Mouse (Mus musculus) liver, embryonic 16.5 days (tissue): Measurements from ENCODE around the gene Atad3a. TPM values are rescaled to one million over a fixed set of nuclear protein-coding genes. Genes with fewer than 3 reads are reported as not detected.

Experiments
- ATAC-seq: fragments of 200-750 bp; cut with Nextera tagmentation; 2 replicates; pipeline ENCODE4 v1.8.0; 2017; ENCODE audit warnings: low read depth, mild to moderate bottlenecking, moderate number of reproducible peaks, moderate library complexity
- H3K27ac ChIP-seq: fragments of 300-500 bp; sonication (generic); 2 replicates; pipeline ENCODE4 v1.5.1; 2014; ENCODE audit warnings: mild to moderate bottlenecking, low read length
- H3K27me3 ChIP-seq: fragments of 300-500 bp; sonication (generic); 2 replicates; pipeline ENCODE4 v1.6.1; 2014; ENCODE audit warnings: low read depth, low read length, mixed read lengths; ENCODE audit not compliant: control insufficient read depth, insufficient read depth
- H3K36me3 ChIP-seq: fragments of 300-500 bp; sonication (generic); 2 replicates; pipeline ENCODE4 v1.6.1; 2014; ENCODE audit warnings: mild to moderate bottlenecking; ENCODE audit not compliant: control insufficient read depth, insufficient read depth
- H3K4me1 ChIP-seq: fragments of 300-500 bp; sonication (generic); 2 replicates; pipeline ENCODE4 v1.6.1; 2014; ENCODE audit warnings: low read depth, low read length, mixed read lengths; ENCODE audit not compliant: control insufficient read depth
- H3K4me2 ChIP-seq: fragments of 300-500 bp; sonication (generic); 2 replicates; pipeline ENCODE4 v1.6.1; 2014; ENCODE audit warnings: low read depth, low read length, mixed read lengths
- H3K4me3 ChIP-seq: fragments of 300-500 bp; sonication (generic); 2 replicates; pipeline ENCODE4 v1.5.1; 2014; ENCODE audit warnings: low read depth, mild to moderate bottlenecking, low read length
- H3K9ac ChIP-seq: fragments of 300-500 bp; sonication (generic); 2 replicates; pipeline ENCODE4 v1.6.1; 2014; ENCODE audit warnings: low read depth, low read length
- H3K9me3 ChIP-seq: fragments of 300-500 bp; sonication (generic); replicated peaks from 2 replicates; pipeline ENCODE4 v1.6.1; 2016; ENCODE audit warnings: low read length; ENCODE audit not compliant: control insufficient read depth
- WGBS: fragments of 180-500 bp; shearing (Covaris S2); extraction: QIAGEN DNeasy Blood & Tissue Kit; methylation state at CpG from one replicate; pipeline ENCODE4 v1.1.7; 2014; ENCODE audit not compliant: insufficient replicate concordance; 5-methylcytosine and 5-hydroxymethylcytosine counted together
- polyA plus RNA-seq: library from polyadenylated mRNA; unstranded; fragments of >200 nt; fragmentation: Nextera tagmentation; extraction: Ambion mirVana; gene quantifications from 2 replicates; pipeline ENCODE4 v1.2.1, GENCODE M21; 2015

The Atad3a gene
- polyA plus RNA-seq, 1 experiment from 2014 or later, result 49.5 TPM

DNA sequence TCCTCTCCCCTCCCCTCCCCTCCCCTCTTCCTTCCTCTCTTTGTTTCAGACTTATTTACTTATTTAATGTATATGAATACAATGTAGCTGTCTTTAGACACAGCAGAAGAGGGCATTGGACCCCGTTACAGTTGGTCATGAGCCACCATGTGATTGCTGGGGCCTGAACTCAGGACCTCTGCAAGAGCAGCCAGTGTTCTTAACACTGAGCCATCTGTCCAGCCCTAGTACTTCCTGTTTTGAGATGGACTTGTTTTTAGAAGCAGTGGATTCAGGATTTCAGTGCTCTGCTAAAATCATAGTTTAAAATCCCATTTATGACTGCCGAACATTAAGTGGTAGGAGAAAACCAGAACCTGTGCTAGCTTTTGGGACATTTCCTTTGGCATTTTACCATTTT is 52.3 kb downstream of the Atad3a start:
- ATAC-seq, result no peak
- H3K27ac ChIP-seq, result no peak overlapping the region; the same call in 1 of the 2 replicates
- peaks cover 18% of the 10 kb centered on the region for H3K4me1 ChIP-seq
- H3K27me3 ChIP-seq, result no peaks in the 10 kb centered on the region
- no peaks in the 10 kb centered on the region for H3K9me3 ChIP-seq
- no peaks in the 10 kb centered on the region for H3K36me3 ChIP-seq
- no peak overlapping the region for H3K9ac ChIP-seq
- WGBS, result 61% methylated on average over 2 of the region's 2 CpGs
- no peak overlapping the region for H3K4me2 ChIP-seq
- H3K4me3 ChIP-seq, result no peak overlapping the region

DNA sequence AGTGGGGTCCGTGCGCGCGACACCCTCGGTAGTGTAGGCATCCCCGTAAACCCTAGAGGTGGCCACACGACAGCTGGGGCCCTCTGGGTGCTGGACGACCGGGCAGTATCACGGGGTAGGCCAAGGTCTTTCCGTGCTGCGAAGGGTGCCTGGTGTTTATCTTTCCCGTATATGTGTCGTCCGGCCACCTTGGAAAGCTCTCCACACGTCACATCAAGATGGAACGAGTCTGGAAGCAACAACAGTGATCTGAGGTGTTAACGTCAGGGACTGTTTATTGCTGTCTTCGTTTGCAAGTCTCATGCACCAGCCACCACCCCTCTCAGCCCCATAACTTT is 55.3 kb downstream of the Atad3a start:
- under 1% methylated on average over 19 of the region's 19 CpGs for WGBS
- Histone ChIP-seq H3K27me3 (no peaks in the 10 kb centered on the region), H3K4me1 (peaks cover 15% of the 10 kb centered on the region), H3K9ac (peak overlapping the region; percentile 83), H3K36me3 (no peaks in the 10 kb centered on the region), H3K4me3 (peak overlapping the region; percentile 85), H3K4me2 (peak overlapping the region; percentile 86), H3K27ac (peak overlapping the region; percentile 94), H3K9me3 (no peaks in the 10 kb centered on the region)
- ATAC-seq, result no peak

DNA sequence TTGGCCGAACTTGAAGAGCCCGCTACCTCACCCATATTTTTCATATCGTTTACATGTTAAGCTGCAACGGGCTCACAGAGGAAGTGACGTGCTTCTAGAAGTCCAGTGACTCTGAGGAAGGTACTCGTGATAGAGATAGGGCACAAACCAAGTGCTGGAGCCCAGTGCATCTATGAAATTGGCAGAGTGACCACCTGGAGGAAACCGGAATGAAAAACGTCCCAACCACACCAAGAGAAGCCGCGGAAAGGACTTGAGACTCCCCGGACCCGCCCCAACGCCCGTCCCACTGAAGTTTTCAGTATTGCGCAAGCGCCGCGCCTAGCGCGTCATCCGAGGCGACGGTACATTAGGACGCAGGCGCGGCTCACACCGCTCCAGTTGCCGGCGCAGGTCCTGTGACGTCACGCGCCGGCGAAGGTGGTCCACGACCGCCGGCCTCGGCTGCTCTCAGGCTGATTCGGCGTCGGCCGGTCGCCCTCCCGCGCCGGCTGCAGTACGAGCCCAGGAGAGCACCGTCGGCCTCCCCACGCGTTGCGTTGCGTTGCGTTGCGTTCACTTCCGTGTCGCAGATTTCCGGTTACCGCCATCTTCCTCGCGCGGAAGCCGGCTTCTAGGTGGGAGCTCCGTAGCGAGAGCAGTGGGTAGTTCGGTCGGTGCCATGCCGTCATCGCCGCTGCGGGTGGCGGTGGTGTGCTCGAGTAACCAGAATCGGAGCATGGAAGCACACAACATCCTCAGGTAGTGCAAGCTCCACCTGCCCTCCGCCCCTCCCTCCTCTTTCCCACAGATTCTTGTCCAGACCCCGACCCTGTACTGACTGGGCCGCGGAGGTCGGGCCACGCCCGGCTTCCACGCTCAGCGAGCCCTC is 55.9 kb downstream of the Atad3a start, which contains the start of gene Ssu72:
Gene Ssu72, plus strand, starts transcription at position 80 of the 871 bp plus-strand sequence.
- H3K4me3 ChIP-seq, result peak within 1 kb of the TSS; percentile 85
- peaks cover 12% of the 10 kb centered on the region for H3K4me1 ChIP-seq
- no peaks in the 10 kb centered on the region for H3K9me3 ChIP-seq
- under 1% methylated on average over 82 of the region's 83 CpGs for WGBS
- peak within 1 kb of the TSS; percentile 94 for H3K27ac ChIP-seq
- no peaks in the 10 kb centered on the region for H3K27me3 ChIP-seq
- peak within 1 kb of the TSS; percentile 83 for H3K9ac ChIP-seq
- peak; percentile 94 for ATAC-seq
- no peaks in the 10 kb centered on the region for H3K36me3 ChIP-seq
- peak within 1 kb of the TSS; percentile 86 for H3K4me2 ChIP-seq

DNA sequence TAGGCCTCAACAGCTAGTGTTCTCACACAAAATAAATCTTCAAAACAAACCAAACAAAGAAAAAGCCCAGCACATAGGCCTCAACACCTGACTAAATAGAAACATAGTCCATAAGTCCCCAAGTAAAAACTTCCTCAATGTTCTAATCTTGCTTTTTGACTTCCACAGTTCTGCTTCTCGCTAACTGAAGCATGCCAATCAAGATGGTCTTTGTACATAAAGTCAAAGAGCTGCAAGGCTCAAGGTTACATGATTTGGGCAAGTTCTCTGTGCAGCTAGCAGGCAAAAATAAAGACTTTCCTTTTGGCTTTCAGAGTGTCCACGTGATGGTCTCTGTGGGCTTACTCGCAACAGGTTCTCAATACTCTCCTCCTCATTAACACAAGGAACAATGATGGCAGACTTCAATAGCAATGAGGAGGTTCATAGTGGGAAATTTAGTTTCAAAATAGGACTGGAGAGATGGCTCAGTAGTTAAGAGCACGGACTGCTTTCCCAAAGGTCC is 57.4 kb downstream of the Atad3a start:
- no peak overlapping the region for H3K4me3 ChIP-seq
- no peak for ATAC-seq
- no peak overlapping the region for H3K27ac ChIP-seq
- no peaks in the 10 kb centered on the region for H3K36me3 ChIP-seq
- no peaks in the 10 kb centered on the region for H3K27me3 ChIP-seq
- H3K4me1 ChIP-seq, result peaks cover 7% of the 10 kb centered on the region
- no peak overlapping the region for H3K4me2 ChIP-seq
- H3K9me3 ChIP-seq, result no peaks in the 10 kb centered on the region
- H3K9ac ChIP-seq, result no peak overlapping the region
- WGBS, result 85% methylated on average over 4 of the region's 4 CpGs

DNA sequence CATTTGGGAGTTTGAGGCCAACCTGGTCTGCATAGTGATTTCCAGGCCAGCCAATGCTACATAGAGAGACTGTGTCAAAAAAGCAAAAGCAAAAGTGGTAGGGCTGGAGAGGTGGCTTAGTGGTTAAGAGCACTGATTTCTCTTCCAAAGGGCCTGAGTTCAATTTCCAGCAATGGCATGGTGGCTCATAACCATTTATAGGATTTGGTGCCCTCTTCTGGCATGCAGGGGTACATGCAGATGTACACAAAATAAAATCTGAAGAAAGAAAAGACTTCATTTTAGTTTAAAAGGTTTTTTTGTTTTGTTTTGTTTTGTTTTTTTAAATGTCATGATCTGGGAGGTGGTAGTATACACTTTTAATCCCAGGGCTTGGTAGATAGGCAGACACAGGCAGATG is 60.5 kb downstream of the Atad3a start:
- peaks cover 4% of the 10 kb centered on the region; the same call in 1 of the 2 replicates for H3K4me1 ChIP-seq
- no peak overlapping the region for H3K27ac ChIP-seq
- no peaks in the 10 kb centered on the region for H3K9me3 ChIP-seq
- H3K9ac ChIP-seq, result no peak overlapping the region
- no peak overlapping the region for H3K4me3 ChIP-seq
- no peaks in the 10 kb centered on the region for H3K36me3 ChIP-seq
- H3K4me2 ChIP-seq, result no peak overlapping the region
- peaks cover 9% of the 10 kb centered on the region for H3K27me3 ChIP-seq
- no peak for ATAC-seq

DNA sequence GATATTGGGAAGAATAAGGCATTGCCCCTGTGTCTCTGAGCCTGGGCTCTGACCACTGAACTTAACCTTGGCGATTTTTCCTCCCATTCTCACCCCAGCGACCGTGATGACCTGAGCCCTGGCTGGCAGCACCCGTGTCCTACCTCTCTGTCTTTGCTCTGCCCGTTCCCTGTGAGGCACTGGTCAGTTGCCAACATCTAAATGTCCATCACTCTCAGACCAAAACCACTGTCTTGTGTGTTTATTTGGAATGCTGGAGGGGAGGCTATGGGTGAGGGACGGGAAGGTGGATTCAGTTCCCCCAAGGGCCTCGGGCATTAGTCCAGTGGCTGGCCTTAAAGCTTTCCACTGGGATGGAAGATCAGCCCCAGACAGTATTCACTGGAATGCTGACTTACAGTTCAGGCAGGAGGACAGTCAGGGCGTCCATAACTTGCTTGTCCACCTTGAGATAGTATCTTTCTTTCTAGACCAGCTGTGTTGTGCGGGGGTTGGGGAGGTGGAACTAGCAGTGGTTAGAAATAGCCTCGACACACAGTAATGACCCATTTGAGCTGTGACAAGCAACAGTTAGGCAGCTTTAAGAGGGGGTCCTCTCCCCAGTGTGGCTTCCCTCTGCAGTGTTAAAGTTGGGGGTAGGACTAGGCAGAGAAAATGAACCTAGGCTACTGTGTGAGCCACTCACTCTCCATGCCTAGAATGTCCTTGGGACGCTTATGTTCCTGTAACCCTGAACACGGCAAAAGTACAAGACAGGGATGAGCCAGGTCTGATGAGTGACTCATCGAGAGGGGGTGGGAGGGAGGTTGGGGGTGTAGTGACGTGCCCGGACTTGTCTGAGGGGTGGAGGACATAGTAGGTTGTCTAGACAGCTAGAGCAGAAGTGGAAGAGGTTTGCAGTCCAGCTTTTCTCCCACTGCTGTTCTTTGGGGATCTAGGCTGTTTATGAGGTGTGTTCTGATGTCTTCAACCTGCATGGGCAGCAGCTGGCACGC is 64.3 kb downstream of the Atad3a start:
- Histone ChIP-seq H3K9ac (no peak overlapping the region), H3K4me2 (no peak overlapping the region), H3K9me3 (no peaks in the 10 kb centered on the region), H3K4me1 (no peaks in the 10 kb centered on the region; the same call in none of the 2 replicates), H3K36me3 (no peaks in the 10 kb centered on the region), H3K27ac (no peak overlapping the region), H3K27me3 (peaks cover 39% of the 10 kb centered on the region), H3K4me3 (no peak overlapping the region)
- no peak for ATAC-seq
- WGBS, result 48% methylated on average over 16 of the region's 16 CpGs

DNA sequence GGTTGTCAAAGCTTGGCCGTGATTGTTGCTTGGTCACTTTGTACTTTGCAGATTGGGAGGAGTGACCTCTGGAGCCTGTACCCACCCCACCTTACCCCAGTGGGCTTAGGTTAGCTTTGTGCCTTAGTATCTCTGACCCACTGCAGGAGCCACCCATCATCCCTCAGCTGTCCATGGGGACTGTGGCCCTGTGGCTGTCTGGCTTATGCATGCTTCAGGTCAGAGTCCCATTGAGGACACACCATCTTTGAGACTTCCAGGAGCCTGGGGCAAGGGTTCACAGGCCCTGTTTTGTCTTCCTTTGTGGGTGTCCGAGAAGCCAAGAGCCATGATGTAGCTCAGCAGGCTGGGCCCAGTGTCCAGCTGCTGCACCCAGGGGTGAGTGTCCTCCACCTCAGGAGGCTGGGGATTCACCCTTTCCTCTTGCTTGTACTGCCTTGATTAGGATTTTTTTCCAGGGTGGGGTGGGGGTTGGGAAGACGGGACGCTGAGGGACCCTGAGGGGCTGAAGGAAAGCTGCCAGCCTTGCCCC is 65.3 kb downstream of the Atad3a start:
- no peaks in the 10 kb centered on the region for H3K9me3 ChIP-seq
- no peak overlapping the region for H3K4me2 ChIP-seq
- no peak for ATAC-seq
- 63% methylated on average over 4 of the region's 4 CpGs for WGBS
- H3K9ac ChIP-seq, result no peak overlapping the region
- H3K36me3 ChIP-seq, result no peaks in the 10 kb centered on the region
- H3K4me1 ChIP-seq, result no peaks in the 10 kb centered on the region; the same call in none of the 2 replicates
- H3K4me3 ChIP-seq, result no peak overlapping the region
- H3K27ac ChIP-seq, result no peak overlapping the region
- peaks cover 41% of the 10 kb centered on the region for H3K27me3 ChIP-seq

DNA sequence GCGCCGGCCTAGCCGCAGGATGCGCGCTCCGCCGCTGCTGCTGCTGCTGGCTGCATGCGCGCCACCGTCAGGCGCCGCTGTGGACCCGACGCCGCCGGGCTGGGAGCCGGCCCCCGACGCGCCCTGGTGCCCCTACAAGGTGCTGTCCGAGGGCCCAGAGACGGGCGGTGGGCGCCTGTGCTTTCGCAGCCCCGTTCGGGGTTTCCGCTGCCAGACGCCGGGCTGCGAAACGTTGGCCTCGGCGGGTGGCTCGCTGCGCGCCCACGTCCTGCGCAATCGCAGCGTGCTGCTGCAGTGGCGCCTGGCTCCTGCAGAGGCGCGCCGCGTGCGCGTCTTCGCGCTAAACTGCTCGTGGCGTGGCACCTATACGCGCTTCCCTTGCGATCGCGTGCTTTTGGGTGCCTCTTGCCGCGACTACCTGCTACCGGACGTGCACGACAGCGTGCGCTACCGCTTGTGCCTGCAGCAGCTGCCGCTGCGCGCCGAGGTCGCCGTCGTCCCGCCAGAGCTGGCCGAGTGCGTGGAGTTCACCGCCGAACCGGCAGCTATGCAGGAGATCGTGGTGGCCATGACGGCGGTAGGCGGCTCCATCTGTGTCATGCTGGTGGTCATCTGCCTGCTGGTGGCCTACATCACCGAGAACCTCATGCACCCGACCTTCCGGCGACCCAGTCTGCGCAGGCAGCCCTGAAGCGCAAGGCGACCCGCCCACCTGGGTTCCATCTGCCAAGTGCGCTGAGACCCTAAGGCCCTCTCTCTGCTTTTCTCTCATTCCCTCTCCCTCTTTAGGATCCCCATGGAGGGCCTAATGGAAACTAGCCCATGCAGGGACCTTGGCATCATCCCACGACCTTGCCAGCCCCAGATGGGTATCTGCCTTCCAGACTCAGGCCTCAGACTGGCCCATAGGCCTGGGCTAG is 66.2 kb downstream of the Atad3a start:
- WGBS, result 2% methylated on average over 92 of the region's 92 CpGs
- H3K9ac ChIP-seq, result peak overlapping the region; percentile 40; the same call in 1 of the 2 replicates
- peak overlapping the region; percentile 76 for H3K4me2 ChIP-seq
- H3K4me3 ChIP-seq, result peak overlapping the region; percentile 61
- H3K9me3 ChIP-seq, result no peaks in the 10 kb centered on the region
- 0 out of 2 replicates have a peak, but pooled peaks have one; percentile 9 for ATAC-seq
- no peaks in the 10 kb centered on the region; the same call in none of the 2 replicates for H3K4me1 ChIP-seq
- H3K36me3 ChIP-seq, result no peaks in the 10 kb centered on the region
- H3K27me3 ChIP-seq, result peaks cover 41% of the 10 kb centered on the region
- no peak overlapping the region for H3K27ac ChIP-seq
